Comparison of ENCODE assay signal across 11 mouse cellular contexts in the genomic region with DNA sequence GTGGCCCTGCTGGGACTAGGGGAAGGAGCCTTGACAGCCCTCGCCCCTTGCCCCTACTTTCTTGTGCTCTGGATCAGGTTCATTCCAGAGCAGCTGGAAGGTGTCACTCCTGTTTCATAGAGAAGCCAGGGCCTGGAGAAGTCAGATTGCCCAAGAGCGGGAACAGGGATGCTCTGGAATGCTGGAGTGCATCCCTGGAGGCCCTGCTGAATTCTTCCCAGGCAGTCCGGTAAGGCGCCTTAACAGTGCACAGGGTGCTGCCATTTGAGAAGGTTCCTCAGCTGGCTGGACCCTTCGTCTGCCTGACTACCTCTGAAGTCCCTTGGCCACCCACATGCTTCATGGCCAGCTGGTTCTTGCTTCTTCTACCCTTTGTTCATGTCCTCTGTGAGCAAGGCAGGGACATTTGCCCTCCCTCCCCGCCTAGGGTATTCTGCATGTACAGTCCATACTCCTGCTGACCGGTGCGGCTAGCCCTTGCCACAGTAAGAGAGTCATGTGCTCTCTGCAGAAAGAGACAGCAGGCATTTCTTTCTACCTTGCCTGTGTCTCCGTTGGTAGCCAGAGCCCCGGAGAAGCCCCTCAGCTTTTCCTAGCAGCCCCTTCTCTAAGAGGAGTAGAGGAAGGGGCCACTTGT.
A peak's percentile ranks its signal among the peaks of the same experiment; 100 is the strongest.
DNase-seq lines count a peak whose midpoint lies in the region; ATAC-seq and TF ChIP-seq lines count a peak whose summit lies in the region.
"Had no signal": no experiment of that assay in that cellular context is flagged by ENCODE, and none has a peak within 500 bp of the region (broad histone marks: within the 10 kb centered on the region; RNA-seq: fewer than 3 reads in every experiment).

No protein-coding gene starts in this region.

- H3K9ac ChIP-seq in ES-Bruce4 (ENCODE audit: low read depth, poor library complexity, severe bottlenecking), result peak overlapping the region; percentile 23
- H3K9ac ChIP-seq in forebrain, postnatal 0 days, result no peak overlapping the region
- H3K9ac ChIP-seq in midbrain, embryonic 14.5 days (replicated peaks; ENCODE audit: low read length), result 0 out of 2 replicates have a peak overlapping the region, but pooled peaks have one; percentile 12
- H3K9ac ChIP-seq: heart, embryonic 12.5 days; lung, embryonic 15.5 days had no signal

- no peak overlapping the region for H3K4me2 ChIP-seq in forebrain, postnatal 0 days (ENCODE audit: low read depth)
- H3K4me2 ChIP-seq in midbrain, embryonic 14.5 days (ENCODE audit: low read length), result no peak overlapping the region; the same call in 1 of the 2 replicates
- H3K4me2 ChIP-seq: heart, embryonic 12.5 days; lung, embryonic 15.5 days had no signal

- TF ChIP-seq EP300 in ES-Bruce4 (IDR thresholded peaks at IDR 0.05; ENCODE audit: insufficient read depth, low read depth, low read length), result no peak

- no peak overlapping the region for H3K4me3 ChIP-seq in heart, embryonic 10.5 days
- H3K4me3 ChIP-seq in ES-Bruce4 (ENCODE audit: low read depth, low read length), result no peak overlapping the region
- H3K4me3 ChIP-seq in forebrain, postnatal 0 days (ENCODE audit: low read depth, low read length), result no peak overlapping the region
- no peak overlapping the region for H3K4me3 ChIP-seq in midbrain, embryonic 14.5 days (replicated peaks; ENCODE audit: low read depth, low read length)
- H3K4me3 ChIP-seq: heart, embryonic 12.5 days; lung, embryonic 15.5 days had no signal

- H3K4me1 ChIP-seq in heart, embryonic 10.5 days, result peaks cover 38% of the 10 kb centered on the region
- peaks cover 10% of the 10 kb centered on the region for H3K4me1 ChIP-seq in ES-Bruce4 (ENCODE audit: control insufficient read depth, insufficient read depth, low read length)
- peaks cover 13% of the 10 kb centered on the region; the same call in 1 of the 2 replicates for H3K4me1 ChIP-seq in forebrain, postnatal 0 days (ENCODE audit: insufficient read depth)
- peaks cover 22% of the 10 kb centered on the region for H3K4me1 ChIP-seq in midbrain, embryonic 14.5 days (ENCODE audit: control insufficient read depth, insufficient read depth, low read length)

- no peak for TF ChIP-seq CTCF in ES-Bruce4 (IDR thresholded peaks at IDR 0.05; ENCODE audit: low read depth, low read length)
- no peak for TF ChIP-seq CTCF in forebrain, postnatal 0 days (IDR thresholded peaks at IDR 0.05; ENCODE audit: low read depth)

- H3K27me3 ChIP-seq in heart, embryonic 10.5 days (ENCODE audit: insufficient read depth, poor library complexity, severe bottlenecking), result peaks cover 22% of the 10 kb centered on the region; the same call in 1 of the 2 replicates
- H3K27me3 ChIP-seq in ES-Bruce4 (ENCODE audit: control insufficient read depth, insufficient read depth, low read length, poor library complexity, severe bottlenecking), result no peaks in the 10 kb centered on the region
- no peaks in the 10 kb centered on the region for H3K27me3 ChIP-seq in forebrain, postnatal 0 days (ENCODE audit: insufficient read depth, low read length)
- H3K27me3 ChIP-seq in midbrain, embryonic 14.5 days (ENCODE audit: control insufficient read depth, insufficient read depth, low read length), result no peaks in the 10 kb centered on the region
- H3K27me3 ChIP-seq: lung, embryonic 15.5 days had no signal

- H3K36me3 ChIP-seq in heart, embryonic 10.5 days, result no peaks in the 10 kb centered on the region
- no peaks in the 10 kb centered on the region for H3K36me3 ChIP-seq in ES-Bruce4 (ENCODE audit: control insufficient read depth, insufficient read depth, low read length, poor library complexity, severe bottlenecking)
- H3K36me3 ChIP-seq in forebrain, postnatal 0 days (ENCODE audit: insufficient read depth), result no peaks in the 10 kb centered on the region
- H3K36me3 ChIP-seq in midbrain, embryonic 14.5 days (ENCODE audit: control insufficient read depth, insufficient read depth, low read length), result no peaks in the 10 kb centered on the region
- H3K36me3 ChIP-seq: heart, embryonic 12.5 days; lung, embryonic 15.5 days had no signal

- H3K9me3 ChIP-seq in heart, embryonic 10.5 days, result no peaks in the 10 kb centered on the region
- no peaks in the 10 kb centered on the region for H3K9me3 ChIP-seq in ES-Bruce4 (replicated peaks; ENCODE audit: control insufficient read depth, insufficient read depth, low read length, poor library complexity, severe bottlenecking)
- H3K9me3 ChIP-seq in forebrain, postnatal 0 days (ENCODE audit: low read length), result no peaks in the 10 kb centered on the region
- no peaks in the 10 kb centered on the region for H3K9me3 ChIP-seq in midbrain, embryonic 14.5 days (ENCODE audit: control insufficient read depth, low read length)
- H3K9me3 ChIP-seq: heart, embryonic 12.5 days; lung, embryonic 15.5 days had no signal

- ATAC-seq in forebrain, postnatal 0 days, result peak; percentile 10
- no peak for ATAC-seq in midbrain, embryonic 14.5 days (ENCODE audit: low FRiP score, low TSS enrichment)

- DNase-seq in heart, embryonic 10.5 days (ENCODE audit: low spot score), result no peak
- DNase-seq in heart, adult 8-10 months (ENCODE audit: low spot score), result no peak
- no peak for DNase-seq in forebrain, postnatal 0 days
- DNase-seq in midbrain, embryonic 14.5 days, result no peak
- DNase-seq in adrenal gland, adult 18-20 months (ENCODE audit: low spot score in 2 of 2), result no peak
- DNase-seq in Muller cell, postnatal 12 days (ENCODE audit: inconsistent ontology term), result no peak
- DNase-seq in layer of hippocampus, adult 11-12 months (ENCODE audit: low spot score), result no peak
- DNase-seq: kidney, adult 9 months had no signal

- 33% methylated on average over 10 of the region's 10 CpGs for WGBS in heart, embryonic 10.5 days
- 47% methylated on average over 10 of the region's 10 CpGs for WGBS in forebrain, postnatal 0 days
- 39% methylated on average over 10 of the region's 10 CpGs for WGBS in midbrain, embryonic 14.5 days

- peak overlapping the region; percentile 69 for H3K27ac ChIP-seq in heart, embryonic 10.5 days
- peak overlapping the region; percentile 97 for H3K27ac ChIP-seq in ES-Bruce4 (ENCODE audit: insufficient read depth, low read length)
- 0 out of 2 replicates have a peak overlapping the region, but pooled peaks have one; percentile 16 for H3K27ac ChIP-seq in forebrain, postnatal 0 days (ENCODE audit: low read depth, low read length)
- H3K27ac ChIP-seq in midbrain, embryonic 14.5 days (replicated peaks; ENCODE audit: low read depth, low read length), result peak overlapping the region; percentile 61; the same call in 1 of the 2 replicates
- H3K27ac ChIP-seq: lung, embryonic 15.5 days had no signal

- TF ChIP-seq POLR2A in ES-Bruce4 (IDR thresholded peaks at IDR 0.05; ENCODE audit: insufficient read depth, low read length), result no peak

Comparison
In these comparisons a context has a peak if more than half of its experiments do, and no peak if none do; other contexts are left out.
1. H3K27ac ChIP-seq: peak in every context shown above with its lines; median percentile 97 in ES-Bruce4; 69 in heart, embryonic 10.5 days; 61 in midbrain, embryonic 14.5 days; 16 in forebrain, postnatal 0 days.